Mouse (Mus musculus) G1E (cell line): ENCODE data around the gene Cdc25b.

Experiments
- CTCF ChIP-seq: IDR thresholded peaks from 2 replicates; pipeline ENCODE4 v1.5.1; 2012; ENCODE audit warnings: low read depth, low read length, inconsistent platforms, mixed read lengths
- GATA1 ChIP-seq: IDR thresholded peaks from 2 replicates; pipeline ENCODE4 v1.6.1; 2012; ENCODE audit warnings: borderline replicate concordance, low read length, inconsistent platforms, mixed read lengths
- TAL1 ChIP-seq: conservative IDR thresholded peaks from 2 replicates; pipeline ENCODE4 v1.6.1; 2012; ENCODE audit warnings: low read depth, low read length, inconsistent platforms, mixed read lengths

DNA sequence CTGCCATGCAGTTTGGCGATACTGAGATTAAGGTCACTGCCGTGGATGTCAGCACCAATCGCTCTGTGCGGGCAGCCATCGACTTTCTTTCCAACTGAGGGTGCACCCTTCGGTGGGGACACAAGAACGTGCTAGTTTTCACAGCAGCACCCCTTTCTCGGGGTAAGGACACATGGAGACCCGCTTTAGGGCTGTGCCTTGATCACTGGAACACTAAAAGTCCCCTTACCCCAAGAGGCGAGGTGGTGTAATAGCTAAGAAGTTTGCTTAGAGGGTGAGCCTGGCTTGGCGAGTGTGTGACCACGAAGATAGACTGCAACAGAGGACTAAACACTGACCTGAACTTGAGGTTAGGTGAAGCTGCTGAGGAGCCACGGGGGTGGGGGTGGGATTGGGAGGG, 41.6 kb upstream of the Cdc25b start:
- no peak for TF ChIP-seq GATA1
- TF ChIP-seq TAL1: no peak
- no peak for TF ChIP-seq CTCF
